Mouse (Mus musculus) spleen, postnatal 4 days (tissue): ENCODE measurements at regions not wholly inside any gene's neighbourhood (a gene's known extent, or its start where the extent isn't known, plus 50 kb on each side); places are given as distances from the start of the nearest gene placed in this dataset.

ENCODE experiments used
- DNase-seq, 2 experiments: peaks; one replicate each; pipeline ENCODE4 v3.0.0; 2022; ENCODE audit warnings: low spot score in 2 of 2

DNA sequence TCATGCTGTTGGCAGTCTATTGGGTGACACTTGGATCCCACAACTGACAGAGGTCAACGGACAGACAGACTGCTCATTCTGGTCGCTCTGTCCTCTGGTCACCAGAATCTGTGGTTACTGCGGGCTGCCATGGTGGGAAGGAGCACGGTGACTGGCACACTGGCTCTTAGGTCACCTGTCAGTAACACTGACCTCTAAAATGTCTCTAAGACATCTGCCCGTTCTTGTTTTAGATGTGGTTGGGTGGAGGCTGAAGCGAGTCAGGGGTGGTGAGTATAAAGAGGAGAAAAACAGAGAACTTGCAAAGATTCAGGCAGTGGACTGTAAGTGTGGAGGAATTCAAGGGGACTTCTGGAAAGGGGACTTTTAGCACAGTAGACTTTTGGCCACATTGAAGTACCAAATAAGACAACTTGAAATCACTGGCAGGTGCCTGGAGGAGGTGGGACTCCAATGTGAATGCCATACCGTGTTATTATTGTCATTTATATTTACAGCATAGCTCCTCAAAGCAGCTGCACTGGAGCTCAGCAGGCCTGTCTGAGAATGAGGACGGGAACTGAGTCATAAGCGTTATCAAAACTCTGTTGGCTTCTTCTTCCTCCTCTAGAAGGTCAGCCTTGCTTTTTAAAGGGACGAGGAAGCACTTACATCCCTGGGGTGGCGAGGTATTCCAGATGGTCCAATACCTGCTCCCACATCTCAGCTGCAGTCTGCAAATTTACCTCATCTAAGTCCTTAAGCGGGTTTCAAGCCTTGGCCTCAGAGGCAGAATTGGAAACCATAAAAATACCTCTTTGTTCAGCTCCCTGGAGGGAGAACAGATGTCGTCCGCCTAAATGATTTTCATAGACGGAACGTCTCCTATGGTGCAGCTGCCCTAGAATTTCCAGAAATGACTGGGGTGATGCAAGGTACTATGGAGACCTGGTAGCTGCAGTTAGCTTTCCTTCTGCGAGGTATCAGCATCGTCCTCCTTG lies 351.3 kb downstream of the Nuak1 start:
- no peak for DNase-seq

GRCm38 (mm10) chr10:84093919-84094318 lies 346.5 kb downstream of the Nuak1 start:
- DNase-seq: no peak

DNA sequence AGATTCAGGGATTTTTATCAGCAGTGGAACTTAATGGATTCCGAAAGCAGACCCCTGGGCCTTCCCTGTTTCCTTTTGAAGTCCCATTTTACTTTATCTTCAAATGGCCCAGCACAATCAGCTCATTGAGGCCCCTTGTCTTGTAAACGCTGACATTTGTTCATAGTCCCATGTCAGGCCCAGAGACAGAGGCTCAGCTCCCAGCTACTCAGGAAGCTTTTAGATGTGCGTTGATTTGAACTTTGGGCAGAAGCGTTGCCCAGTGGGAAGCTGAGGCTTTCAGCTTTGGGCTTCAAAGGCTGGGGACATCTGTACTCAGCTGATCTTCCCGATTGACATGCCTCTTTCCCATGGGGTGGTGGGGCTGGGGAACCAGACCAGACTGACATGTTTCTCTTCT lies 343.2 kb downstream of the Nuak1 start:
- no peak for DNase-seq

DNA sequence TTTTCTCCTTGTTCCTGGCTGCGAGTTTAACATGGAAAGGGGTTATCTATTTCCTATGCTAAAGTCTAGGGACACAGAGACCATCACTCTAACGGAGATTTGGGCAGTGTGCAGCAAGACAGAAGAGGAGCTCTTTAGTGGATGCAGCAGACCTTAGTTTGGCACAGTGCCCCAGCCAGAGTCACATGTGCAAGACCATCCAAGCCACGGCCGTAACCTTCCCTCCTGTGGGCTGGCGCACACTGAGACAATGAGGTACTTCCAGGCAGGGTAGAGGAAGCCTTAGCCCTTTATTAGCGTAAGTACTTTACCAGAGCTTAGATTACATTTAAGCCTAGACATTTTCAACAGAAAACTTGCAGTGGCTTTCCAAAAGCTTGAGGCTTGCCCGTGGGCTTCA lies 336.4 kb downstream of the Nuak1 start:
- DNase-seq: no peak

GRCm38 (mm10) chr10:84104556-84104955 lies 335.8 kb downstream of the Nuak1 start:
- no peak for DNase-seq

DNA sequence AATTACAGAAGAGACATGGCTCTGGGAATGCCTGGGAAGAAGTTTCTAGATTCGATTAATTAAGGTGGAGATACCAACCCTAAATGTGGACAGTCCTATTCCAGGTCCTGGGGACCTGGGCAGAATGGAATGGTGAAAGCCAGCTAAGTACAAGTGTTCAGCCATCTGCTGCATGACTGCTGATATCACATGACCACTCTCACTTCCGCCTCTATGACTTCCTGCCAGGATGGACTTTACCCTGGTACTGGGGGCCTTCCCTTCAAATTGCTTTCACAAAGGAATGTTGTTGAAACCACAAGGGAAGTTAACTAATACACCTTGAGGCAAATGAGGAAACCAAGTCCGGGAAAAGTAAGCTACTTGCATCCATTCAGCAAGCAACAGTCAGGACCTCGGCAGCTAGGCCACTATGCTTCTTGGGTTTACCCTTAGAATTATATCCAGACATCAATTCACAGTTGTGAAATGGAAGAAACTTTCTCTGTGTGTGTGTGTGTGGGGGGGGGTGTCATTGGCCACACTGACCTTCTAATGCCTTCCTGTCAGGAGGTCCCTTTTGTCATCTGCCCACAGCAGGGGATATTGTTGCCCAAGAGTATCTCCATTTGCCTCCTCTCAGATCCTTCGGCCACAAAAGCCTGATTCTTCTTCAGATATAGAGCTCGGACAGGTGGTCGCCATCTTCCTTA lies 330.6 kb downstream of the Nuak1 start:
- no peak for DNase-seq

GRCm38 (mm10) chr10:84110372-84110985 lies 329.9 kb downstream of the Nuak1 start:
- peak; percentile 23 to 64 for DNase-seq

GRCm38 (mm10) chr10:84111502-84111901 lies 328.9 kb downstream of the Nuak1 start:
- peak; percentile 51 to 66 for DNase-seq

DNA sequence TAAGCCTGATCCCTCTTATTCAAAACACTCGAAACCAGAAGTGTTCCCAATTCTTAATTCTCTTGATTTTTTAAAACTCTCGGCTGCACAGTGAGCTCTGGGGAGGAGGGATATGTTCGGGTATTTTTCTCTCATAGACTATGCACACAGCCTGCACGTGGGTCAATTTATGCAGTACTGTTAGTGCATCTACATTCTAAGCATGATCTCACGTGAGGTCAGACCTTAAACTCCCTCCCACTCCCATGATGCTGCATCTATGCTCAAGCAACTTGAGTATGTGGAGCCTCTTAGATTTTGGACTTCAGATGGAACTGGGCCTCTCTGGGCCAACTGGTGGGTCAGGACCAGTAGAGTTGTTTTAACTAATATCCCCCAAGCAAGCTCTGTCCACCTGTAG lies 328.5 kb downstream of the Nuak1 start:
- DNase-seq: no peak

DNA sequence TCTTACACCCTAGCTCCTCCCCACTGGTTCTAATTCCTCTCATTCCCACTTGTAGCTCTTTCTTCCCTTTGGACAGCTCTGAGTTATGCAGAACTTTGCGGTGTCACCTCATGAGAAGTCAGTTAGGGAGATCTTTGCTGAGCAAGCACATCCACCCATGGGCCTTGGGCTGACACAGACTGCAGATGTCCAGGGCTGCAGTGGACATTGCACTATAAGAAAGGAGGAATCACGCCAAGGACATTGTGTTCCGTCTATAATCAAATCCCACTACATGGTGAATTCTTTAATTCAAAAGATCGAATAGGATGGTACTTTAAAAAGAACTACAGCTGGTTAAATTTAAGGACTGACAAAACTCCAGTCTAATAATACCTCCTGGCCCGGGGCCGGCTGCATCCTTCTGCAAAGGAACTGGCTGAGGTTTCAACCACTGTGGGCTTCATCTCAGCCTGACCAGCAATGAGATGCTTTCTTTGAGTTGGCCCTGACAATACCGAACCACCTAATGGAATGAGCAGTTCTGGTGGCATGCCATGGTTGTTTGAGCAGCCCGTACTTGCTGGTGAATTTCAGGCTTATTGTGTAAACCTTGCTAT lies 320.3 kb downstream of the Nuak1 start:
- DNase-seq: no peak

DNA sequence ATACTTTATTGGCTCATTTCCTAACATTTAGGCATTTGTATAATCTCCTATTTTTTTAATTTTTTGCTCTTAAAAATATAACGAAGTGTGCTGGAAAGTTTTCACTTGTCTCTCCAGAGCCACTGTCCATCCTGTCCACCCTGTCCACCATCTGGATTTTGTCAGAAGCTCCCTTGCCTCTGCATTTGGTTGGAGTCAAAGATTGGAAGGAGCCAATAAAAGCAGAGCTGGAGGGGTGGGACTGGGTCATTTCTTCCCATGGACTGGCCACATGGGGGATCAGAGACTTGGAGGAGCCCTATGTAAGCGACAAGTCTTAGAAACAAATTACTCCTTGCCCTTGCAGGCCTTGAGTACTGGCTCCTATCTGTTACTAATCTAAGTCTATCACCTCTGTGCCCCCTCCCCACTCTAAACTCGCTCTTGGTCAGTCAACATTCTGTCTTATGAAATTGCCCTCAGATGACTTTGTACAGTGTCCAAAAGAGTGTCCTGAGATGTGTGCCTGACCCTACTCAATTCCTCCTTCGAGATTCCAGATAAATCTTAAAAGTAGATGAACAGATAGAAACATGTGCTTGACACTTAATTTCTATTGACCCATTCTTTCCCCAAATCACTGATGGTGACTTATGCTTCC lies 303.3 kb downstream of the Nuak1 start:
- DNase-seq: no peak

DNA sequence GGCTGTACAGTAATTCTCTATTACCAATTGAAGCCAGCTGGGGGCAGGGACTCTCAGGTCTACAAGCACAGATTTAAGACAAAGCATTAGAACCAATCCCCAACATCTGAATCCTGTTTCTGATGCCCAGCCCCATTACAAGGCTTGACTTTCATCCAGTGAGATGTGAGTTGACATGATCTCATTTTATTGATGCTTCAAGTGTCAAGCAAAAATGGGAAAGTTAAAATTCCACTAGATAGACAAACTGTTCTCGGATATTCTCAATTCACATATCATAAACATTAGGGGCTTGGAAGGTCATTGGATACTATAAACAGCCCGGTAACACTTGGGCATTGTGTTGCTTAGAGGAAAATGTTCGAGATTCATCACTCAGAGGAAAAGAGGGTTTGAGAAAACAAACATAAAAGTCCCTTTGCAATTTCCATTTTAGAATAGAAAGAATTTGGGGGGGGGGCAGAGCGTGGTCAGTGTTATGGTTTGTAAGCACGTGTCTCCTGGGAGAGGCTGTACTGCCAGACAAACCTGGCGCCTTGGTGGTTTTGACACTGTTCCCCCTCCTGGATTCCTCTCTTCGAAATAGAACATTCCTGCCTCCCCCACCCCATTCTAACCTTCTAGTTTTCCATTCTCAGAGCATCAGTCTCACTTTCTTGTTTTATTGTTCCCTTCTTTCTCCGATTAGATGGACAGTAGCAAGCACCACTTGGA lies 297.5 kb downstream of the Nuak1 start:
- DNase-seq: no peak

DNA sequence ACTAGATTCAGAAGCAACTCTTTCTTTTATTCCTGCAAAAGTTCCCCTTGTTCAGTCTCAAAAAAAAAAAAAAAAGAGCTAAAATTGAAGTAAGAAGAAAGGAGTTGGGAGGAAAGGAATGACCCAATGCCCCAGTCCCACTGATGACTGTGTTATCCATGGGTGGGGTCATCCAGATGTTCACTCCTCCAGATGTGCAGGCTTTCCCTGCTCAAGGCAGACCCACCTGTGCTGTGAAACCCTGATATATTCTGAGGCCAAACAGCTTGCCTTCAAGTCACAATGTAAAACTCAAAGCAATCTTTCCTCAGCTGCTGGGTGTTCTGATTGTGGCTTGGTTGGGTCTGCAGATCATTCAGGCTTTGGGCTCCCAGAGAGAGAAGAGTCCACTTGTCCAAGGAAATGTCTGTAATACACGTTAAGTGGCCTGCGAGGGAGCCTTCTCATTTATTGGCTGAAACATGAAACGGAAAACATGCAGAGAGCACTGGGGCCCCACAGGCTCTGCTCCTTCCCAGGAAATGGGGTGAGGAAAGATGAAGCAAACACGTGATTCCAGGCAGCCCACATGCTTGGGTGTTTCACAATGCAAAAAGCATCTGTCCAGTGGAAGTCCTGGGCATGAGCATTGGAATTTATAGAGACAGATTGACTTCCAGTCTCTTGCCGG lies 296.6 kb downstream of the Nuak1 start:
- DNase-seq: no peak

DNA sequence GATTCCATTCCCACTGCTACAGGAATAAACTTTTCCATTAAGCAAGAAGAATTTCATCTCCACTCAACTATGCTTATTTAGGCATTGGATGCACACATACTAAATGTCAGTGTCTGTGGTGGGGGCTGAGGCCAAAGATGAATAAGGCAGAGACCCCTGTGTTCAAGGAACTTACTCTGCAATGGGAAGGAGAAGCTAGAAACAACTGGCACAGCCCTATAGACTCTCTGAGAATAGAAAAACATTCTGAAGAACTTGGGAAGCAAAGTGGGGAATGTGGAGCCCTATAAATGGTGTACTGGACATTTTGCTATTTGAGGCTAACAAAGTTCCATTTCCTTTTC lies 296.1 kb downstream of the Nuak1 start:
- no peak for DNase-seq

- no peak for DNase-seq
These were observed 293.0 kb downstream of the Nuak1 start for GRCm38 (mm10) chr10:84147305-84147984.

DNA sequence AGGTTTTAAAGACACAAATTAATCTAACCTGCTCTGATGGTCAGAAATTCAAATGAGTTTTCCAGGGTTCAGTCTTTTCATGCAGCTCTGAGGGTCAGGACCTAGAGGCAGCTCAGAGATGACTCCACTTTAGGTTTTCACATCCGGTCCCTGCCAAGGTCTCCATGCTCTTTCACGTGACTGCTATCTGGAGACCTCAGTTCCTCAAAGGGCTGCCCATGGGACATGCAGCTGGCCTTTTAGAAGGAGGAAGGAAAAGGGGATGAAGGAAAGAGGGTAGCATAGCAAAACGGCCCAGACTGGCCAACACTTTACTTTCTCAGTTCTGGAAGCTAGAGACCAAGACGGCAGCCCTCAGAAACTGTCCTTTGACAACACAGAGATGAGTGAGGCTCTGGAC lies 276.6 kb downstream of the Nuak1 start:
- peak in 1 of 2 experiments; percentile 49 for DNase-seq

GRCm38 (mm10) chr10:84165832-84166567 lies 274.4 kb downstream of the Nuak1 start:
- DNase-seq: no peak

DNA sequence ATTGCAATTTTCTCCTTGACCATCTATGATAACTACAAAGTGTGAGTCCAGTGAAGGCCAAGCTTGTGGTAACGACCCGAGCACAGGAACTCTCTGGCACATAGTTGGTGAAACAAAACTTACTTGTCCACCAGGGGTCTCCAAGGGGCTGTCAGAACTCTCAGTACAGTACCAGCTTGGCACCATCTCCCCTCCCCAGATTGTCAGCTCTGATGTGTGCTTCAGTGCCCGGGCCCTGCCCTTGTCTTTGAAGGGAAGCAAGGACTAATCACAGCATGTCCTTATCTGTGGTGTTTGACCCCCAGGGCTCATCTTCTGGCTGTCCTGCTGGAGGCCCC lies 273.9 kb downstream of the Nuak1 start:
- DNase-seq: no peak

GRCm38 (mm10) chr10:84172828-84173321 lies 267.5 kb downstream of the Nuak1 start:
- DNase-seq: no peak
